Mouse (Mus musculus) bone marrow macrophage, adult 2 months (primary cell): ENCODE data around the gene Enah. TPM values are rescaled to one million over a fixed set of nuclear protein-coding genes. Genes with fewer than 3 reads are reported as not detected.

Experiments used
- H3K27ac ChIP-seq: 2 replicates; pipeline ENCODE4 v1.5.1; 2012; ENCODE audit warnings: low read depth, low read length; ENCODE audit not compliant: insufficient read depth
- H3K4me1 ChIP-seq: 2 replicates; pipeline ENCODE4 v1.6.1; 2012; ENCODE audit warnings: low read length; ENCODE audit not compliant: control insufficient read depth, insufficient read depth
- H3K4me3 ChIP-seq: 2 replicates; pipeline ENCODE4 v1.5.1; 2012; ENCODE audit warnings: mild to moderate bottlenecking, low read length, moderate library complexity; ENCODE audit not compliant: insufficient read depth
- CTCF ChIP-seq: IDR thresholded peaks from 2 replicates; pipeline ENCODE4 v1.5.1; 2012; ENCODE audit warnings: low read depth, mild to moderate bottlenecking, low read length, moderate library complexity
- POLR2A ChIP-seq: IDR thresholded peaks from 2 replicates; pipeline ENCODE4 v1.6.1; 2012; ENCODE audit warnings: mild to moderate bottlenecking, low read depth, low read length, borderline replicate concordance
- polyA plus RNA-seq: library from polyadenylated mRNA; stranded (reverse); fragments of >200 nt; gene quantifications from 2 replicates; pipeline ENCODE4 v1.2.4, GENCODE M21; 2012; ENCODE audit not compliant: missing spikeins, insufficient read depth, insufficient read length

Enah gene
- polyA plus RNA-seq, 1 experiment, result 3.5 TPM

- TF ChIP-seq POLR2A (no peak), CTCF (no peak)
- no peak overlapping the region for H3K27ac ChIP-seq
- H3K4me1 ChIP-seq, result no peaks in the 10 kb centered on the region
- H3K4me3 ChIP-seq, result no peak overlapping the region
These were observed 56.0 kb downstream of the Enah start for GRCm38 (mm10) chr1:181963827-181964226.

GRCm38 (mm10) chr1:181963351-181963750 lies 56.4 kb downstream of the Enah start:
- Histone ChIP-seq H3K4me1 (no peaks in the 10 kb centered on the region), H3K27ac (no peak overlapping the region), H3K4me3 (no peak overlapping the region)
- TF ChIP-seq CTCF (no peak), POLR2A (no peak)

- no peak overlapping the region for H3K27ac ChIP-seq
- H3K4me1 ChIP-seq, result no peaks in the 10 kb centered on the region
- TF ChIP-seq CTCF, result no peak
- TF ChIP-seq POLR2A, result no peak
- H3K4me3 ChIP-seq, result no peak overlapping the region
These were observed 59.4 kb downstream of the Enah start for GRCm38 (mm10) chr1:181960383-181960782.

- no peak for TF ChIP-seq CTCF
- no peak for TF ChIP-seq POLR2A
- Histone ChIP-seq H3K4me3 (no peak overlapping the region), H3K4me1 (no peaks in the 10 kb centered on the region), H3K27ac (no peak overlapping the region)
These were observed 61.4 kb downstream of the Enah start for GRCm38 (mm10) chr1:181958392-181958791.

- Histone ChIP-seq H3K4me1 (no peaks in the 10 kb centered on the region), H3K27ac (no peak overlapping the region), H3K4me3 (no peak overlapping the region)
- no peak for TF ChIP-seq CTCF
- no peak for TF ChIP-seq POLR2A
These were observed 62.1 kb downstream of the Enah start for GRCm38 (mm10) chr1:181957736-181958135.

GRCm38 (mm10) chr1:181953547-181953946 lies 66.2 kb downstream of the Enah start:
- H3K27ac ChIP-seq, result no peak overlapping the region
- no peak overlapping the region for H3K4me3 ChIP-seq
- H3K4me1 ChIP-seq, result no peaks in the 10 kb centered on the region
- no peak for TF ChIP-seq CTCF
- TF ChIP-seq POLR2A, result no peak

GRCm38 (mm10) chr1:181951266-181951665 lies 68.5 kb downstream of the Enah start:
- no peak for TF ChIP-seq CTCF
- no peak for TF ChIP-seq POLR2A
- no peak overlapping the region for H3K4me3 ChIP-seq
- no peaks in the 10 kb centered on the region for H3K4me1 ChIP-seq
- no peak overlapping the region for H3K27ac ChIP-seq

GRCm38 (mm10) chr1:181950721-181951120 lies 69.1 kb downstream of the Enah start:
- TF ChIP-seq CTCF (no peak), POLR2A (no peak)
- Histone ChIP-seq H3K27ac (no peak overlapping the region), H3K4me1 (no peaks in the 10 kb centered on the region), H3K4me3 (no peak overlapping the region)

GRCm38 (mm10) chr1:181948191-181948590 lies 71.6 kb downstream of the Enah start:
- H3K27ac ChIP-seq, result no peak overlapping the region
- TF ChIP-seq CTCF, result no peak
- TF ChIP-seq POLR2A, result no peak
- H3K4me1 ChIP-seq, result no peaks in the 10 kb centered on the region
- no peak overlapping the region for H3K4me3 ChIP-seq

GRCm38 (mm10) chr1:181937064-181937463 lies 82.7 kb downstream of the Enah start:
- Histone ChIP-seq H3K4me3 (no peak overlapping the region), H3K4me1 (no peaks in the 10 kb centered on the region), H3K27ac (no peak overlapping the region)
- no peak for TF ChIP-seq CTCF
- TF ChIP-seq POLR2A, result no peak

GRCm38 (mm10) chr1:181928388-181928787 lies 91.4 kb downstream of the Enah start:
- Histone ChIP-seq H3K4me3 (no peak overlapping the region), H3K27ac (no peak overlapping the region), H3K4me1 (no peaks in the 10 kb centered on the region)
- TF ChIP-seq POLR2A (no peak), CTCF (no peak)
